Mouse (Mus musculus) cerebellum, adult 11-12 months (tissue): ENCODE measurements around the gene Fuca1.
"Not testable (repeated sequence)": the region's sequence is repeated elsewhere in the genome, so short reads cannot be mapped to it uniquely, and the experiment has no call there.

Experiments used
- DNase-seq: peaks from one replicate; pipeline ENCODE4 v3.0.0; 2022

The Fuca1 gene

DNA sequence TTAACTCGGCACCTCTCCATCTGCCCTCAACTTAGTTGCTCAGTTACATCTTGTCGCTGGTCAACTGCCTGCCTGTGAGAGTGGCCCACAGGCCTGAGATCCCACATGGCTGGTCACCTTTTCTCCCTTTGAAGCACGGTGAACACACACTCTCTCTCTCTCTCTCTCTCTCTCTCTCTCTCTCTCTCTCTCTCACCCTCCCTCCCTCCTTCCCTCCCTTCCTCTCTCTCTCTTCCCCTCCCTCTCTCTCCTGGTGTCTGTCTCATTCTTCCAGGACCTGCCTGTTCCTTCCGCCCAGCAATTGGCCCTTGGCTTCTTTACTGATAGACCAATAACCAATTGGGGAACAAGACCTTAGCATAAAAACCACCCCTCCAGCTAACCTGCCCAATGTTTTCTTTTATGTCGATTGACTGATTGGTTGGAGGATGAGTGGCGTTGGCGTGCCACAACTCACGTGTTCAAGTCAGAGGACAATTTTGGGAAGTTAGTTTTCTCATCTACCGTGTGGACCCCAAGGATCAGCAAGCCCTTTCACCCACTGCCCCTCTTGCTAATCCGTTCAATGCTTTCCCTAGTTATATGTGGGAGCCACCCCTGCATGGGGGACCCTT, 5.8 kb downstream of the Fuca1 start:
- no peak for DNase-seq

GRCm38 (mm10) chr4:135926861-135927260, 6.3 kb downstream of the Fuca1 start:
- no peak for DNase-seq

- DNase-seq = no peak
These were observed 7.8 kb downstream of the Fuca1 start for GRCm38 (mm10) chr4:135928376-135928775.

DNA sequence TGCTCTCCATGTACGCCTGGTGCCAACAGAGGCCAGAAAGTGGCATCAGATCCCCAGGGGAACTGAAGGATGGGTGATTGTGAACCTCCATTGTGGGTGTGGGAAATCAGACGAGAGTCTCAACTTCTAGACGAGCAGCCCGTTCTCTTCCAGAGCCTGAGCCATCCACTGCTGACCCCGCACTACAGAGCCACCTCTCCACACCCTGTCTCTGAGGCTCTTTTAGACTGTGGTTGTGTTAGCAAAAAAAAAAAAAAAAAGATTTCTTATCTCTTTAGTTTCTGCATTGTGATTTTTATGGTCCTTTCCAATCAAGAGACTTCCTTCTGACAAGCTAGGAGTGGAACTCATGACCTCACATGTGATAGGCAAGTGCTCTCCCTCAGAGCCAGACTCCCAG, 8.9 kb downstream of the Fuca1 start:
- no peak for DNase-seq

- DNase-seq = no peak
These were observed 9.3 kb downstream of the Fuca1 start for GRCm38 (mm10) chr4:135929828-135930227.

- DNase-seq = no peak
These were observed 9.7 kb downstream of the Fuca1 start for GRCm38 (mm10) chr4:135930239-135930638.

DNA sequence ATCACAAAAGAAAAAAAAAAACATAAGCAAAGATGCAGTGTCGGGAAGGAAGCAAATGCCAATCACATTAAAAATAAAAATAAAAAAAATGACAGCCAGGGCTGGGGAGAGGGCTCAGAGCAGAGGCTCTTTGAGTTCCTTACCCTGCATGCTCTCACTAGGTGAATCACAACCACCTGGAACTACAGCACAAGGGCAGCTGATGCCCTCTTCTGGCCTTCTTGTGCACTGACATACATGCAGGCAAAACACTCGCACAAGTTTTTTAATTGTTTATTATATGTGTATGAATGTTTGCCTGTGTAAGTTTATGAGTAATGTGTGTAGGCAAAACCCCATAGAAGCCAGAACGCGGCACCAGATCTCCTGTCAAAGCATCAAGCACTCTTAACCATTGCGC, 11.3 kb downstream of the Fuca1 start:
- no peak for DNase-seq

- no peak for DNase-seq
These were observed 14.4 kb downstream of the Fuca1 start for GRCm38 (mm10) chr4:135934708-135935500.

GRCm38 (mm10) chr4:135935502-135935901, 15.0 kb downstream of the Fuca1 start:
- no peak for DNase-seq

- no peak for DNase-seq
These were observed 18.3 kb downstream of the Fuca1 start for GRCm38 (mm10) chr4:135938858-135939257.

DNA sequence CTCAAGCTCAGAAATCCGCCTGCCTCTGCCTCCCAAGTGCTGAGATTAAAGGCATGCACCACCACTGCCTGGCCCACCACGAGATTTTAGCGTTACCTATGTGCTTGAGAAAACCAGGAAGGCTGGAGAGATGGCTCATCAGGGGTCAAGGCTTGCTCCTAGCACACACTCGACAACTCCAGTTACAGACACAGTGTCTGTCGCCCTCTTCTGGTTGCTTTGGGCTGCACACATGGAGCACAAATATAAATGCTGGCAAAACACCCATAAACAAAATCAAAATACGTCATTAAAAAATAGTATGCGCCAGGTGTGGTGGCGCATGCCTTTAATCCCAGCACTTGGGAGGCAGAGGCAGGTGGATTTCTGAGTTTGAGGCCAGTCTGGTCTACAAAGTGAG, 20.5 kb downstream of the Fuca1 start:
- not testable (repeated sequence) for DNase-seq

GRCm38 (mm10) chr4:135942193-135942592, 21.7 kb downstream of the Fuca1 start:
- DNase-seq = no peak

- peak; percentile 43 for DNase-seq
These were observed 22.9 kb downstream of the Fuca1 start for GRCm38 (mm10) chr4:135943389-135943788.

DNA sequence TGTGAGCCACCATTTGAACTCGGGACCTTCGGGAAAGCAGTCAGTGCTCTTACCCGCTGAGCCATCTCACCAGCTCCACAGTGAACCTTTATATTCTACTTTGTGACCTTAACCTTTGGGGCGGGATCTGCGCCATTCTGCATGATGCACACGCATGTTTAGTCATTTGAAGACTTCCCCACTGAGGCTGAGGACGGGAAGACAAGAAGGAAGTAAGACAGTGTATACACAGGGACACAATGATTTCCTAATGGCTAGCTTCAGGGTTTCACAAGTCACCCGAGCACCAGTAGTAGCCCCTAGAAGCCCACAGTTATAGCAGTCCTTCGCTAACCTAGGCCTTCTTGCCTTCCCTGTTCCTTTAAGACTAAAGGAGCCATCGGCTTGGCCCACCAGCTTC, 25.2 kb downstream of the Fuca1 start:
- peak; percentile 47 for DNase-seq

- peak; percentile 92 for DNase-seq
These were observed 25.7 kb downstream of the Fuca1 start, which contains the start of gene Hmgcl for GRCm38 (mm10) chr4:135946278-135946658. Gene Hmgcl (plus strand): TSS chr4:135946448.

DNA sequence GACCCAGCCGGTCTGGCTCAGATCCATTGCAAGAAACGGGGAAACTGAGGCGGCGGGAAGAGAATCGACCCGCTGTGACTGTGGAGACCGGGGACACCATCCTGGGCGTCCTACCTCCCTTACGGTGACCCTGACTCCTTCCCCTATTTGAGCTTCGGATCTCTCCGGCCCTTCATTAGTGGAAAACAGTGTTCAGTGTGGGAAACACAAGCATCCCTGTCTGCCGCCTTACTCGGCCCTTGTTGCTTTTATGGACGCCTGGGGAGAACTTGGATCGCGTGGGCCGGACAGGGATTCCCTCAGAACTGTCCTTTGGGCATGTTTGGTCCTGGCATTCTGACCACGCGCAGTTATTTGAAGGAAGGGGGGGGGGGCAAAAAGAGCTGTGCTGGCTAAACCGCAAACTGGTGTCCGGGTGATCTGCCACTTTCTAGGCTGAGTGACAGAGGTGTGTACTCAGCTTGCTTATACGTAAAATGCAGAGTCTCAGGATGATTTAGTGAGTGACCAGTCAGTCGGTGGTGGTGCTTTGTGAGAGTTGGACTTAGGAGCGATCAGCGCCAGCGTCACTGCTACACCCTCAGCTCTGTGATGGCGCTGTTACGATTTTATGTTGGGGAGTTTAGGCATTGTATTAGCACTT, 26.2 kb downstream of the Fuca1 start:
- DNase-seq = peak; percentile 57

GRCm38 (mm10) chr4:135948142-135948541, 27.6 kb downstream of the Fuca1 start:
- DNase-seq = no peak

GRCm38 (mm10) chr4:135949475-135949874, 28.9 kb downstream of the Fuca1 start:
- DNase-seq = peak; percentile 42

GRCm38 (mm10) chr4:135949911-135950310, 29.4 kb downstream of the Fuca1 start:
- DNase-seq = peak; percentile 86

GRCm38 (mm10) chr4:135950365-135950764, 29.8 kb downstream of the Fuca1 start:
- DNase-seq = peak; percentile 62

DNA sequence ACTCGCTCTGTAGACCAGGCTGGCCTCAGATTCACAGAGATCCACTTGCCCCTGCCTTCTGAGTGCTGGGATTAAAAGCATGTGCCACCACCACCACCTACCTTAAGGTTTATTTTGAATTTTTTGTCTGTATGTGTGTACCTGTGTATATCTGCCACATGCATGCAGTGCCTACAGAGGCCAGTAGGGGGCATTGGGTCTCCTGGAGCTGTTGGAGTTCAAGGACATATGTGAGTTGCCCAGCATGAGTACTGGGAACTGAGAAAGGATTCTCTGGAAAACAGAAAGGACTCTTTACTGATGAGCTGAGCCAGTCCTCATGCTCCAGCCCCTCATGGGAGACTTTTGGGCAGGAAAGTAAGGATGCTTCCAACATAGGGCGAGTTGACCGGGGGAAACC, 31.0 kb downstream of the Fuca1 start:
- no peak for DNase-seq

DNA sequence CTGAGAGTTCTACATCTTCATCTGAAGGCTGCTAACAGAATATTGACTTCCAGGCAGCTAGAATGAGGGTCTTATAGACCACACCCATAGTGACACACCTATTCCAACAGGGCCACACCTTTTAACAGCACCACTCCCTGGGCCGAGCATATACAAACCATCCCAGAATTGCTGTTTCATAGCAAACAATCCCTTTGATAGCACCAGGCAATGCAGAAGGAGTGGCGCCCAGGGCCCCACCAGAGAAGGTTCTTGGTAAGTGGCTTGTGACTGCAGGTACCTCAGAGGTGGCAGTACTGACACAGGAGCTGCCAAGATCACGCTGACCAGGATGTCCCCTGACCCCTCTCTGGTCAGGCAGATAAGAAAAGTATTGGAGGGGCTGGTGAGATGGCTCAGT, 32.6 kb downstream of the Fuca1 start:
- DNase-seq = no peak

DNA sequence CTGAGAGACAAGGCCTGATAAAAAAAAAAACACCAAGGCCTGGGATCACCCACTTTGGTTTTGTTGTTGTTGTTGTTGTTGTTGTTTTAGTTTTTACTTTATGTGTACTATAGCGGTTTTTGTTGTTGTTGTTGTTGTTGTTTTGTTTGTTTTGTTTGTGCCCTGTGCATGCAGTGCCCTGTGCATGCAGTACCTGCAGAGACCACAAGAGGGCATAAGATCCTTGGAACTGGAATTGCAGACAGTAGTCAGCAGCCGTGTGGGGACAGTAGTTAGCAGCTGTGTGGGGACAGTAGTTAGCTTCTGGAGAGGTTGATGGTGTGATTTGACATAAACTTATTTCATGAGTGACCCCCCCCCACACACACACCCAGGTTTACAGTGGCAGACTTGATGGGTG, 33.7 kb downstream of the Fuca1 start:
- DNase-seq = peak; percentile 61

GRCm38 (mm10) chr4:135955886-135956285, 35.4 kb downstream of the Fuca1 start:
- DNase-seq = no peak
